Mouse (Mus musculus): ENCODE results near the gene Mrpl43.

GRCm38 (mm10) chr19:45013581-45014225, 7.5 kb upstream of the Mrpl43 start:
- TF ChIP-seq CTCF (IDR thresholded peaks at IDR 0.05; ENCODE audit: low read depth, low read length) (no peak), POLR2A (IDR thresholded peaks at IDR 0.05; ENCODE audit: insufficient read depth, low read length) (no peak), EP300 (IDR thresholded peaks at IDR 0.05; ENCODE audit: insufficient read depth, low read depth, low read length) (no peak)
